Mouse (Mus musculus) ES-E14 (cell line): ENCODE measurements around the gene Hoxb1. TPM values are rescaled to one million over a fixed set of nuclear protein-coding genes. Genes with fewer than 3 reads are reported as not detected.

Source experiments
- DNase-seq: peaks from one replicate; pipeline ENCODE4 v3.0.0-alpha.2; 2013; ENCODE audit warnings: low read depth, low spot score
- H3K27ac ChIP-seq: 2 replicates; pipeline ENCODE4 v1.5.1; 2012; ENCODE audit warnings: low read depth, mild to moderate bottlenecking, low read length, moderate library complexity, mixed read lengths; ENCODE audit not compliant: poor library complexity, insufficient read depth, severe bottlenecking
- H3K36me3 ChIP-seq: 2 replicates; pipeline ENCODE4 v1.6.1; 2012; ENCODE audit warnings: mild to moderate bottlenecking, low read length, moderate library complexity, mixed read lengths; ENCODE audit not compliant: control insufficient read depth, poor library complexity, insufficient read depth, severe bottlenecking
- H3K4me1 ChIP-seq, 2 experiments: fragments of 150-350 bp in 1 of 2; sonication (generic) in 1 of 2; 2 replicates each; pipeline ENCODE4 v1.6.1; 2012; ENCODE audit warnings: low read length in 2 of 2, mild to moderate bottlenecking in 1 of 2, mixed read lengths in 1 of 2; ENCODE audit not compliant: control insufficient read depth in 2 of 2, insufficient read depth in 2 of 2, poor library complexity in 1 of 2
- H3K4me3 ChIP-seq, 2 experiments: fragments of 150-350 bp in 1 of 2; sonication (generic) in 1 of 2; 2 replicates each; pipeline ENCODE4 v1.5.1; 2012; ENCODE audit warnings: low read length in 2 of 2, low read depth in 1 of 2, mild to moderate bottlenecking in 1 of 2, mixed read lengths in 1 of 2; ENCODE audit not compliant: insufficient read depth in 1 of 2, poor library complexity in 1 of 2, severe bottlenecking in 1 of 2
- H3K9ac ChIP-seq: 2 replicates; pipeline ENCODE4 v1.6.1; 2012; ENCODE audit warnings: low read depth, mild to moderate bottlenecking, low read length, mixed read lengths; ENCODE audit not compliant: poor library complexity, insufficient read depth, severe bottlenecking
- H3K9me3 ChIP-seq: fragments of 150-350 bp; sonication (generic); 2 replicates; pipeline ENCODE4 v1.6.1; 2012; ENCODE audit warnings: low read depth, mild to moderate bottlenecking, low read length; ENCODE audit not compliant: control insufficient read depth, insufficient read depth
- CHD2 ChIP-seq: IDR thresholded peaks from 2 replicates; pipeline ENCODE4 v1.6.1; 2014; ENCODE audit warnings: mild to moderate bottlenecking, low read depth, low read length, inconsistent platforms
- HCFC1 ChIP-seq: IDR thresholded peaks from 2 replicates; pipeline ENCODE4 v1.6.1; 2012; ENCODE audit warnings: low read length, inconsistent platforms, borderline replicate concordance; ENCODE audit not compliant: insufficient read depth
- MAFK ChIP-seq: IDR thresholded peaks from 2 replicates; pipeline ENCODE4 v1.6.1; 2014; ENCODE audit warnings: mild to moderate bottlenecking, low read depth, low read length, inconsistent platforms; ENCODE audit not compliant: insufficient read depth
- ZC3H11A ChIP-seq: IDR thresholded peaks from 2 replicates; pipeline ENCODE4 v1.6.1; 2012; ENCODE audit warnings: low read depth, mild to moderate bottlenecking, inconsistent platforms, low read length, borderline replicate concordance
- ZNF384 ChIP-seq: IDR thresholded peaks from 2 replicates; pipeline ENCODE4 v1.6.1; 2012; ENCODE audit warnings: low read depth, low read length, inconsistent platforms
- in situ Hi-C, 2 experiments: fragments of 600-800 bp; cut with MboI; formaldehyde crosslinking; loops; one replicate each; pipeline ENCODE4 v1.15.1; 2025; ENCODE audit warnings: low sequenced_read_pairs in 2 of 2, inconsistent platforms in 1 of 2; ENCODE audit not compliant: unreplicated experiment in 2 of 2
- total RNA-seq: library from RNA; depleted of rRNA; stranded (reverse); fragments of 300-350 nt; gene quantifications from 2 replicates; pipeline ENCODE4 v1.2.3, GENCODE M21; 2012

The Hoxb1 gene
- total RNA-seq, 1 experiment = 0.49 TPM

- Histone ChIP-seq H3K27ac (no peak overlapping the region), H3K9me3 (no peaks in the 10 kb centered on the region), H3K4me1 (no peaks in the 10 kb centered on the region), H3K4me3 (no peak overlapping the region), H3K9ac (no peak overlapping the region), H3K36me3 (no peaks in the 10 kb centered on the region)
- in situ Hi-C loops = loop anchor here in 1 of 2 experiments (5.0 kb wide), 1 partner anchor 43 kb away; the partner anchor contains the start of gene Hoxb8
- TF ChIP-seq MAFK = no peak
- TF ChIP-seq ZC3H11A = no peak
- TF ChIP-seq CHD2 = no peak
- no peak for TF ChIP-seq HCFC1
- TF ChIP-seq ZNF384 = no peak
- DNase-seq = no peak
These were observed 39.8 kb upstream of the Hoxb1 start for GRCm38 (mm10) chr11:96325747-96326212.

- TF ChIP-seq ZC3H11A (no peak), MAFK (no peak)
- Histone ChIP-seq H3K4me1 (no peaks in the 10 kb centered on the region), H3K9me3 (no peaks in the 10 kb centered on the region), H3K27ac (no peak overlapping the region), H3K9ac (no peak overlapping the region), H3K36me3 (no peaks in the 10 kb centered on the region), H3K4me3 (no peak overlapping the region)
- in situ Hi-C loops = loop anchor here in 1 of 2 experiments (5.0 kb wide), 1 partner anchor 44 kb away; the partner anchor contains the start of gene Hoxb8
- no peak for DNase-seq
These were observed 38.8 kb upstream of the Hoxb1 start for GRCm38 (mm10) chr11:96326705-96327104.

- Histone ChIP-seq H3K36me3 (no peaks in the 10 kb centered on the region), H3K4me1 (no peaks in the 10 kb centered on the region), H3K9ac (no peak overlapping the region), H3K4me3 (no peak overlapping the region), H3K9me3 (no peaks in the 10 kb centered on the region), H3K27ac (no peak overlapping the region)
- DNase-seq = no peak
- no peak for TF ChIP-seq CHD2
- TF ChIP-seq ZC3H11A = no peak
- TF ChIP-seq HCFC1 = no peak
- no peak for TF ChIP-seq ZNF384
- no peak for TF ChIP-seq MAFK
- in situ Hi-C loops = loop anchor here in 1 of 2 experiments (5.0 kb wide), 1 partner anchor 45 kb away; the partner anchor contains the start of gene Hoxb8
These were observed 38.4 kb upstream of the Hoxb1 start for GRCm38 (mm10) chr11:96327122-96327521.

GRCm38 (mm10) chr11:96327750-96328149, 37.8 kb upstream of the Hoxb1 start:
- H3K9ac ChIP-seq = no peak overlapping the region
- no peak for DNase-seq
- no peaks in the 10 kb centered on the region for H3K36me3 ChIP-seq
- H3K4me1 ChIP-seq = no peaks in the 10 kb centered on the region
- in situ Hi-C loops = loop anchor here in 1 of 2 experiments (5.0 kb wide), 1 partner anchor 45 kb away; the partner anchor contains the start of gene Hoxb8
- no peak overlapping the region for H3K27ac ChIP-seq
- TF ChIP-seq ZC3H11A = no peak
- TF ChIP-seq CHD2 = no peak
- TF ChIP-seq HCFC1 = no peak
- no peak for TF ChIP-seq MAFK
- no peak for TF ChIP-seq ZNF384
- H3K9me3 ChIP-seq = no peaks in the 10 kb centered on the region
- no peak overlapping the region for H3K4me3 ChIP-seq
